Mouse (Mus musculus) CH12.LX (cell line): ENCODE results near the gene Lce3f. TPM values are rescaled to one million over a fixed set of nuclear protein-coding genes. Genes with fewer than 3 reads are reported as not detected.

Source experiments
- DNase-seq: peaks from one replicate; pipeline ENCODE4 v3.0.0-alpha.2; 2013; ENCODE audit errors: extremely low read depth
- H3K27ac ChIP-seq: 2 replicates; pipeline ENCODE4 v1.5.1; 2012; ENCODE audit warnings: low read depth, mild to moderate bottlenecking, control low read depth, moderate library complexity; ENCODE audit not compliant: insufficient read depth
- H3K27me3 ChIP-seq: replicated peaks from 2 replicates; pipeline ENCODE3; 2012; ENCODE audit warnings: inconsistent platforms
- H3K36me3 ChIP-seq, 2 experiments: replicated peaks in 1 of 2; 2 replicates each; pipeline versions ENCODE3 to v1.6.1; 2012; ENCODE audit warnings: inconsistent platforms in 1 of 2, low read length in 1 of 2, mild to moderate bottlenecking in 1 of 2, mixed read lengths in 1 of 2, moderate library complexity in 1 of 2; ENCODE audit not compliant: control insufficient read depth in 1 of 2, insufficient read depth in 1 of 2
- H3K4me1 ChIP-seq, 2 experiments: 2 replicates each; pipeline ENCODE4 v1.6.1; 2012; ENCODE audit warnings: inconsistent platforms in 1 of 2, moderate library complexity in 1 of 2; ENCODE audit not compliant: insufficient read depth in 2 of 2, control insufficient read depth in 1 of 2
- H3K4me2 ChIP-seq: 2 replicates; pipeline ENCODE4 v1.6.1; 2012; ENCODE audit warnings: low read depth, mild to moderate bottlenecking, control low read depth; ENCODE audit not compliant: poor library complexity, insufficient read depth, severe bottlenecking
- H3K4me3 ChIP-seq, 3 experiments: fragments of 150-350 bp in 1 of 3; sonication (generic) in 1 of 3; replicated peaks in 1 of 3; 2 replicates each; pipeline versions ENCODE3 to v1.5.1; 2011 to 2012; ENCODE audit warnings: low read depth in 2 of 3, low read length in 2 of 3, mild to moderate bottlenecking in 2 of 3, moderate library complexity in 2 of 3, control low read depth in 1 of 3, improper control_type of control experiment in 1 of 3, inconsistent platforms in 1 of 3, mixed read lengths in 1 of 3; ENCODE audit not compliant: poor library complexity in 1 of 3
- H3K79me2 ChIP-seq: replicated peaks from 2 replicates; pipeline ENCODE4 v1.6.1; 2012; ENCODE audit warnings: mild to moderate bottlenecking, moderate library complexity; ENCODE audit not compliant: control insufficient read depth, poor library complexity, insufficient read depth, severe bottlenecking; ENCODE audit errors: extremely low read depth
- H3K9ac ChIP-seq: 2 replicates; pipeline ENCODE4 v1.6.1; 2012; ENCODE audit warnings: low read depth, mild to moderate bottlenecking, control low read depth, moderate library complexity; ENCODE audit not compliant: insufficient read depth
- H3K9me3 ChIP-seq: replicated peaks from 2 replicates; pipeline ENCODE3; 2012; ENCODE audit warnings: low read length, inconsistent platforms, mixed read lengths
- BHLHE40 ChIP-seq: IDR thresholded peaks from 2 replicates; pipeline ENCODE4 v1.6.1; 2011; ENCODE audit warnings: mild to moderate bottlenecking, low read depth, low read length, improper control_type of control experiment
- CHD2 ChIP-seq: IDR thresholded peaks from 2 replicates; pipeline ENCODE4 v1.6.1; 2011; ENCODE audit warnings: low read length, improper control_type of control experiment
- CTCF ChIP-seq, 2 experiments: IDR thresholded peaks in 1 of 2; conservative IDR thresholded peaks in 1 of 2; 2 replicates each; pipeline ENCODE4 v1.5.1; 2011 to 2012; ENCODE audit warnings: low read depth in 2 of 2, low read length in 2 of 2, improper control_type of control experiment in 1 of 2, inconsistent platforms in 1 of 2, mild to moderate bottlenecking in 1 of 2, moderate library complexity in 1 of 2
- E2F4 ChIP-seq: IDR thresholded peaks from 2 replicates; pipeline ENCODE4 v1.6.1; 2011; ENCODE audit warnings: low read depth, low read length, improper control_type of control experiment; ENCODE audit not compliant: insufficient replicate concordance
- EP300 ChIP-seq: IDR thresholded peaks from 2 replicates; pipeline ENCODE4 v1.6.1; 2011; ENCODE audit warnings: low read length, improper control_type of control experiment
- ETS1 ChIP-seq: conservative IDR thresholded peaks from 2 replicates; pipeline ENCODE4 v1.6.1; 2012; ENCODE audit warnings: low read depth, mild to moderate bottlenecking, inconsistent platforms, low read length, improper control_type of control experiment, moderate library complexity
- GABPA ChIP-seq: IDR thresholded peaks from 2 replicates; pipeline ENCODE4 v1.6.1; 2012; ENCODE audit warnings: low read depth, low read length, improper control_type of control experiment, inconsistent platforms; ENCODE audit not compliant: insufficient replicate concordance
- JUN ChIP-seq: IDR thresholded peaks from 2 replicates; pipeline ENCODE4 v1.6.1; 2011; ENCODE audit warnings: low read depth, mild to moderate bottlenecking, low read length, improper control_type of control experiment, moderate library complexity; ENCODE audit not compliant: insufficient read depth
- JUND ChIP-seq: conservative IDR thresholded peaks from 2 replicates; pipeline ENCODE4 v1.6.1; 2011; ENCODE audit warnings: low read depth, low read length, improper control_type of control experiment
- KAT2A ChIP-seq: IDR thresholded peaks from 2 replicates; pipeline ENCODE4 v1.6.1; 2012; ENCODE audit warnings: low read length, improper control_type of control experiment, inconsistent platforms; ENCODE audit not compliant: insufficient replicate concordance
- MAFK ChIP-seq: IDR thresholded peaks from 2 replicates; pipeline ENCODE4 v1.6.1; 2011; ENCODE audit warnings: low read length, improper control_type of control experiment; ENCODE audit not compliant: insufficient replicate concordance
- MAZ ChIP-seq: IDR thresholded peaks from 2 replicates; pipeline ENCODE4 v1.6.1; 2012; ENCODE audit warnings: low read depth, mild to moderate bottlenecking, inconsistent platforms, low read length, improper control_type of control experiment, moderate library complexity
- MEF2A ChIP-seq: IDR thresholded peaks from 2 replicates; pipeline ENCODE4 v1.6.1; 2014; ENCODE audit warnings: low read depth, mild to moderate bottlenecking, inconsistent platforms, low read length, improper control_type of control experiment, borderline replicate concordance
- MXI1 ChIP-seq: IDR thresholded peaks from 2 replicates; pipeline ENCODE4 v1.6.1; 2011; ENCODE audit warnings: mild to moderate bottlenecking, low read depth, low read length, improper control_type of control experiment
- MYC ChIP-seq: IDR thresholded peaks from 2 replicates; pipeline ENCODE4 v1.6.1; 2011; ENCODE audit warnings: low read depth, mild to moderate bottlenecking, improper control_type of control experiment, low read length
- NELFE ChIP-seq: IDR thresholded peaks from 2 replicates; pipeline ENCODE4 v1.6.1; 2011; ENCODE audit warnings: low read depth, low read length, improper control_type of control experiment
- NRF1 ChIP-seq: IDR thresholded peaks from 2 replicates; pipeline ENCODE4 v1.6.1; 2014; ENCODE audit warnings: low read depth, mild to moderate bottlenecking, inconsistent platforms, low read length, improper control_type of control experiment, moderate library complexity
- SIN3A ChIP-seq: IDR thresholded peaks from 2 replicates; pipeline ENCODE4 v1.6.1; 2012; ENCODE audit warnings: low read length, improper control_type of control experiment, inconsistent platforms
- SMC3 ChIP-seq: IDR thresholded peaks from 2 replicates; pipeline ENCODE4 v1.6.1; 2011; ENCODE audit warnings: low read depth, low read length, improper control_type of control experiment
- TCF12 ChIP-seq: IDR thresholded peaks from 2 replicates; pipeline ENCODE4 v1.6.1; 2014; ENCODE audit warnings: low read depth, mild to moderate bottlenecking, inconsistent platforms, low read length, improper control_type of control experiment
- UBTF ChIP-seq: IDR thresholded peaks from 2 replicates; pipeline ENCODE4 v1.6.1; 2012; ENCODE audit warnings: low read depth, mild to moderate bottlenecking, inconsistent platforms, low read length, improper control_type of control experiment, moderate library complexity
- USF2 ChIP-seq: conservative IDR thresholded peaks from 2 replicates; pipeline ENCODE4 v1.6.1; 2011; ENCODE audit warnings: low read depth, low read length, improper control_type of control experiment
- ZC3H11A ChIP-seq: IDR thresholded peaks from 2 replicates; pipeline ENCODE4 v1.6.1; 2012; ENCODE audit warnings: low read depth, mild to moderate bottlenecking, inconsistent platforms, low read length, improper control_type of control experiment
- ZKSCAN1 ChIP-seq: IDR thresholded peaks from 2 replicates; pipeline ENCODE4 v1.6.1; 2012; ENCODE audit warnings: low read depth, inconsistent platforms, low read length, improper control_type of control experiment, borderline replicate concordance
- ZNF384 ChIP-seq: IDR thresholded peaks from 2 replicates; pipeline ENCODE4 v1.6.1; 2012; ENCODE audit warnings: low read depth, low read length, improper control_type of control experiment, inconsistent platforms
- dilution Hi-C: fragments of 300-500 bp; cut with MboI; formaldehyde crosslinking; loops from 2 replicates; pipeline ENCODE4 v1.14.3; 2020; ENCODE audit warnings: low sequenced_read_pairs; ENCODE audit not compliant: extremely low pct_unique_long_range_greater_than_20kb, extremely low pct_ligation_motif_present
- in situ Hi-C: fragments of 300-500 bp; cut with MboI; formaldehyde crosslinking; loops from 3 replicates; pipeline ENCODE4 v1.14.3; 2019; ENCODE audit warnings: low sequenced_read_pairs, low pct_ligation_motif_present, low pct_unique_long_range_greater_than_20kb, mixed read lengths
- polyA plus RNA-seq: library from polyadenylated mRNA; unstranded; fragments of >175 nt; gene quantifications from 2 replicates; pipeline ENCODE4 v1.2.1, GENCODE M21; 2012; ENCODE audit warnings: low read depth; ENCODE audit not compliant: insufficient read length
- total RNA-seq, 2 experiments: library from RNA; depleted of rRNA; stranded (reverse); fragments of 300-350 nt in 1 of 2; fragments of >200 nt in 1 of 2; gene quantifications; 2 replicates each; pipeline ENCODE4 v1.2.3; 2012 to 2014

Lce3f gene
- total RNA-seq (2012; rRNA removed) (not detected in 2 replicates), total RNA-seq (2014; rRNA removed) (not detected in 2 replicates), polyA plus RNA-seq (not detected in 2 replicates)

- Histone ChIP-seq H3K4me2 (no peak within 1 kb of the TSS), H3K27ac (no peak within 1 kb of the TSS), H3K27me3 (no peaks in the 10 kb centered on the region), H3K9me3 (no peaks in the 10 kb centered on the region), H3K9ac (no peak within 1 kb of the TSS), H3K4me3 (no peak within 1 kb of the TSS), H3K79me2 (no peaks in the 10 kb centered on the region), H3K4me1 (no peaks in the 10 kb centered on the region), H3K36me3 (no peaks in the 10 kb centered on the region)
- dilution Hi-C loops (no loop called here), in situ Hi-C loops (no loop called here)
- DNase-seq = no peak
- no peak for TF ChIP-seq ETS1
- TF ChIP-seq SMC3 = no peak
- TF ChIP-seq ZC3H11A = no peak
- no peak for TF ChIP-seq E2F4
- no peak for TF ChIP-seq JUND
- TF ChIP-seq MXI1 = no peak
- TF ChIP-seq CHD2 = no peak
- no peak for TF ChIP-seq USF2
- no peak for TF ChIP-seq SIN3A
- TF ChIP-seq KAT2A = no peak
Observed at GRCm38 (mm10) chr3:92991926-92992325, at the start of gene Lce3f. Gene Lce3f, plus strand, starts transcription at chr3:92992226.

- dilution Hi-C loops = no loop called here
- no peaks in the 10 kb centered on the region for H3K79me2 ChIP-seq
- DNase-seq = no peak
- H3K9ac ChIP-seq = no peak within 1 kb of the TSS
- H3K9me3 ChIP-seq = no peaks in the 10 kb centered on the region
- H3K4me1 ChIP-seq = no peaks in the 10 kb centered on the region
- H3K4me3 ChIP-seq = no peak within 1 kb of the TSS
- no peaks in the 10 kb centered on the region for H3K36me3 ChIP-seq
- in situ Hi-C loops = no loop called here
- no peaks in the 10 kb centered on the region for H3K27me3 ChIP-seq
- no peak within 1 kb of the TSS for H3K4me2 ChIP-seq
- H3K27ac ChIP-seq = no peak within 1 kb of the TSS
- TF ChIP-seq JUN = no peak
- TF ChIP-seq MXI1 = no peak
- TF ChIP-seq NELFE = no peak
- no peak for TF ChIP-seq NRF1
- TF ChIP-seq CHD2 = no peak
- no peak for TF ChIP-seq SIN3A
- TF ChIP-seq MYC = no peak
- no peak for TF ChIP-seq EP300
- no peak for TF ChIP-seq UBTF
- TF ChIP-seq TCF12 = no peak
- TF ChIP-seq GABPA = no peak
- no peak for TF ChIP-seq ZKSCAN1
- no peak for TF ChIP-seq MEF2A
- no peak for TF ChIP-seq CTCF (conservative IDR thresholded peaks at IDR 0.05 in 1 of 2, IDR thresholded peaks at IDR 0.05 in 1 of 2; ENCODE audit: low read depth in 2 of 2, low read length in 2 of 2)
- no peak for TF ChIP-seq ZNF384
- no peak for TF ChIP-seq MAFK
- TF ChIP-seq ZC3H11A = no peak
- no peak for TF ChIP-seq BHLHE40
- no peak for TF ChIP-seq MAZ
Observed at GRCm38 (mm10) chr3:92944186-92944585, 47.8 kb upstream of the Lce3f start, which contains the start of gene Lce3c. Gene Lce3c, plus strand, starts transcription at chr3:92944486.
